ENCODE assay signal across 29 mouse cellular contexts in the genomic region with DNA sequence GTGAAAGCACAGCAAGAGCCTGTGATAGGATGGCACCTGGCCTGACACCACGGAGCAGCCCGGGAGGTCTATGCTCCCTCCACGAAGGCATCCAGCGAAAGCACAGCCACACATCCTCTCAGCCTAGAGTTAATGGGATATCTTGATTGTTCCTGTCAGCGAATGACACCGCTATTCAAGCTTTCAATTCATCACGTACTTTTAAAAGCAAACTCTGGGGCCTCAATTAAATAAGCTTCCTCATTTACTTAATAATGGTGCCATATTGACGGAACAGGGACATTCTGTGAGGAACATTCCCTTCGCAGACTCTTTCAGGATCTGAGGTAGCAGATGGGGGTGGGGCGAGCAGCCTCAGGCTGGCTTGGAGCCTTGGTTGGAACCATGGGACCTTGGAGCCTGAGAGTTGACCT. TPM values are rescaled to one million over a fixed set of nuclear protein-coding genes. Genes with fewer than 3 reads are reported as not detected.
DNase-seq lines count a peak whose midpoint lies in the region; ATAC-seq and TF ChIP-seq lines count a peak whose summit lies in the region.
"Had no signal": no experiment of that assay in that cellular context is flagged by ENCODE, and none has a peak within 500 bp of the region (broad histone marks: within the 10 kb centered on the region; RNA-seq: fewer than 3 reads in every experiment).

No protein-coding gene starts in this region.

- H3K4me1 ChIP-seq in E14TG2a.4 (replicated peaks; ENCODE audit: low read depth, low read length) (peaks cover 53% of the 10 kb centered on the region), ES-Bruce4 (ENCODE audit: control insufficient read depth, insufficient read depth, low read length) (peaks cover 19% of the 10 kb centered on the region)
- H3K4me1 ChIP-seq in embryonic facial prominence, embryonic 10.5 days: peaks cover 47% of the 10 kb centered on the region
- no peaks in the 10 kb centered on the region for H3K4me1 ChIP-seq in forebrain, embryonic 15.5 days
- H3K4me1 ChIP-seq: heart, embryonic 13.5 days; limb, embryonic 13.5 days; neural tube, embryonic 15.5 days had no signal

- H3K27me3 ChIP-seq in E14TG2a.4 (ENCODE audit: insufficient read depth, low read length) (peaks cover 18% of the 10 kb centered on the region; the same call in 1 of the 2 replicates), ES-Bruce4 (ENCODE audit: control insufficient read depth, insufficient read depth, low read length, poor library complexity, severe bottlenecking) (no peaks in the 10 kb centered on the region)
- peaks cover 14% of the 10 kb centered on the region; the same call in 1 of the 2 replicates for H3K27me3 ChIP-seq in embryonic facial prominence, embryonic 10.5 days (replicated peaks; ENCODE audit: low read depth, poor library complexity, severe bottlenecking)
- no peaks in the 10 kb centered on the region for H3K27me3 ChIP-seq in forebrain, embryonic 15.5 days
- H3K27me3 ChIP-seq: hindbrain, embryonic 12.5 days; limb, embryonic 13.5 days; lung, embryonic 15.5 days; midbrain, embryonic 15.5 days; neural tube, embryonic 15.5 days; Patski had no signal

- H3K9ac ChIP-seq in ES-Bruce4 (ENCODE audit: low read depth, poor library complexity, severe bottlenecking): no peak overlapping the region
- H3K9ac ChIP-seq in forebrain, embryonic 15.5 days (replicated peaks): no peak overlapping the region
- H3K9ac ChIP-seq: heart, embryonic 13.5 days; hindbrain, embryonic 12.5 days; limb, embryonic 13.5 days; lung, embryonic 15.5 days; midbrain, embryonic 15.5 days; neural tube, embryonic 15.5 days had no signal

- peak; percentile 63; the same call in 1 of the 2 replicates for TF ChIP-seq EP300 in ES-Bruce4 (IDR thresholded peaks at IDR 0.05; ENCODE audit: insufficient read depth, low read depth, low read length)

- WGBS in embryonic facial prominence, embryonic 10.5 days: 72% methylated on average over 10 of the region's 10 CpGs
- WGBS in forebrain, embryonic 15.5 days: 21% methylated on average over 10 of the region's 10 CpGs

- H3K36me3 ChIP-seq in E14TG2a.4 (ENCODE audit: insufficient read depth, low read length) (no peaks in the 10 kb centered on the region), ES-Bruce4 (ENCODE audit: control insufficient read depth, insufficient read depth, low read length, poor library complexity, severe bottlenecking) (no peaks in the 10 kb centered on the region)
- no peaks in the 10 kb centered on the region for H3K36me3 ChIP-seq in embryonic facial prominence, embryonic 10.5 days (replicated peaks)
- H3K36me3 ChIP-seq in forebrain, embryonic 15.5 days: no peaks in the 10 kb centered on the region
- H3K36me3 ChIP-seq: heart, embryonic 13.5 days; hindbrain, embryonic 12.5 days; limb, embryonic 13.5 days; lung, embryonic 15.5 days; midbrain, embryonic 10.5 days; midbrain, embryonic 15.5 days; neural tube, embryonic 15.5 days had no signal

- no peak overlapping the region for H3K27ac ChIP-seq in ES-Bruce4 (ENCODE audit: insufficient read depth, low read length)
- peak overlapping the region; percentile 68; the same call in 1 of the 2 replicates for H3K27ac ChIP-seq in embryonic facial prominence, embryonic 10.5 days (replicated peaks)
- H3K27ac ChIP-seq in forebrain, embryonic 15.5 days (replicated peaks): no peak overlapping the region; the same call in 1 of the 2 replicates
- H3K27ac ChIP-seq: heart, adult 2 months; heart, embryonic 13.5 days; hindbrain, embryonic 12.5 days; limb, embryonic 13.5 days; lung, embryonic 15.5 days; midbrain, embryonic 10.5 days; midbrain, embryonic 15.5 days; neural tube, embryonic 15.5 days had no signal

- DNase-seq in embryonic facial prominence, embryonic 10.5 days (ENCODE audit: low spot score): peak; percentile 18
- DNase-seq in cerebellum, postnatal 36 days: no peak
- no peak for DNase-seq in kidney, adult 8-10 months
- DNase-seq in urinary bladder, adult 2 months (ENCODE audit: low spot score): no peak
- DNase-seq: adrenal gland, adult 2 months; adrenal gland, postnatal 36 days; B cell, adult 2 months; cerebellum, adult 9-10 months; embryo, embryonic 11 days; gastrocnemius, postnatal 36 days; heart, adult 2 months; heart, postnatal 10 days; kidney, postnatal 14 days; right cerebral cortex, postnatal 25 days; thymus, postnatal 14 days had no signal

- peaks cover 10% of the 10 kb centered on the region; the same call in 1 of the 2 replicates for H3K9me3 ChIP-seq in E14TG2a.4 (ENCODE audit: low read length)
- H3K9me3 ChIP-seq in ES-Bruce4 (replicated peaks; ENCODE audit: control insufficient read depth, insufficient read depth, low read length, poor library complexity, severe bottlenecking): no peaks in the 10 kb centered on the region
- 0 out of 2 replicates have a peak, but pooled peaks cover 8% of the 10 kb centered on the region for H3K9me3 ChIP-seq in embryonic facial prominence, embryonic 10.5 days
- H3K9me3 ChIP-seq in forebrain, embryonic 15.5 days: no peaks in the 10 kb centered on the region
- H3K9me3 ChIP-seq: hindbrain, embryonic 12.5 days; limb, embryonic 13.5 days; lung, embryonic 15.5 days; midbrain, embryonic 10.5 days; midbrain, embryonic 15.5 days; neural tube, embryonic 15.5 days had no signal

- TF ChIP-seq POLR2A in ES-Bruce4 (IDR thresholded peaks at IDR 0.05; ENCODE audit: insufficient read depth, low read length): no peak

- no peak for TF ChIP-seq CTCF in E14TG2a.4 (conservative IDR thresholded peaks at IDR 0.05; ENCODE audit: low read length)
- TF ChIP-seq CTCF in ES-Bruce4 (IDR thresholded peaks at IDR 0.05; ENCODE audit: low read depth, low read length): no peak

- peak overlapping the region; percentile 23; the same call in 1 of the 2 replicates for H3K4me3 ChIP-seq in E14TG2a.4 (replicated peaks; ENCODE audit: low read length)
- H3K4me3 ChIP-seq in ES-Bruce4 (ENCODE audit: low read depth, low read length): no peak overlapping the region
- no peak overlapping the region for H3K4me3 ChIP-seq in embryonic facial prominence, embryonic 10.5 days
- no peak overlapping the region for H3K4me3 ChIP-seq in forebrain, embryonic 15.5 days
- H3K4me3 ChIP-seq: erythroblast, embryonic 14.5 days; heart, adult 2 months; heart, embryonic 13.5 days; hindbrain, embryonic 12.5 days; limb, embryonic 13.5 days; lung, embryonic 15.5 days; midbrain, embryonic 10.5 days; midbrain, embryonic 15.5 days; neural tube, embryonic 15.5 days had no signal

- no peak overlapping the region for H3K4me2 ChIP-seq in forebrain, embryonic 15.5 days (replicated peaks)
- H3K4me2 ChIP-seq: heart, embryonic 13.5 days; hindbrain, embryonic 12.5 days; limb, embryonic 13.5 days; liver, embryonic 11.5 days; lung, embryonic 15.5 days; midbrain, embryonic 15.5 days; neural tube, embryonic 15.5 days had no signal

- peak; percentile 47 for ATAC-seq in forebrain, embryonic 15.5 days (replicated peaks)
- ATAC-seq: intestine, postnatal 0 days; midbrain, embryonic 15.5 days; Patski had no signal

RNA-seq across cellular contexts. Expression of a gene that starts 14.7 kb away (rescaled TPM):
- 11.0 and 14.8 TPM in 2 replicates for polyA plus RNA-seq in ES-Bruce4 (2011; ENCODE audit: insufficient read depth, insufficient read length, low read depth, missing spikeins)
- polyA plus RNA-seq in embryonic facial prominence, embryonic 10.5 days (2016; fragmentation: Nextera tagmentation; extraction: Ambion mirVana): 2.6 and 3.2 TPM in 2 replicates
- 1.0 and 1.2 TPM in 2 replicates for polyA plus RNA-seq in forebrain, embryonic 15.5 days (2015; fragmentation: Nextera tagmentation; extraction: Ambion mirVana)
- polyA plus RNA-seq in urinary bladder, adult 2 months (2012; rRNA removed): 7.4 and 8.1 TPM in 2 replicates
